Mouse (Mus musculus): ENCODE results near the gene Prf1.

Prf1 gene

DNA sequence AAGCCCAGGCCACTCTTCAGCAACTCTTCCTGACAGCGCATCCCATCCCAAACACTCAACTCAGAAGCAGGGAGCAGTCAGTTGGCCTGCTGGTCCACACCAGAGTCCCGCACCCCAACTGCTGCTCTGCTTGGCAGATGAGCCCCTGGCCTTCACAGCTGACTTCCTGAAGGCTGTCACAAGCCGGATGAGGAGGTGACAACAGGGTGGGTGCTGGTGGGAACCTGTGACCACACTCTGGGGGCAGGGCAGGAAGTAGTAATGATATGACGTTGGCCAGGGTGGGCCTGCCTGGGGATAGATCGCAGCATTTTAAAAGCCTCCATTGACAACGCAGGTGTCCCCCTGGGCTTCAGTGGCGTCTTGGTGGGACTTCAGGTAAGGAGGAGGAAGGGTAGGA, at the start of gene Prf1:
Gene Prf1 (plus strand): TSS at position 357 of the 400 bp plus-strand sequence.
- DNase-seq (ENCODE audit: low read depth, low spot score): no peak

DNA sequence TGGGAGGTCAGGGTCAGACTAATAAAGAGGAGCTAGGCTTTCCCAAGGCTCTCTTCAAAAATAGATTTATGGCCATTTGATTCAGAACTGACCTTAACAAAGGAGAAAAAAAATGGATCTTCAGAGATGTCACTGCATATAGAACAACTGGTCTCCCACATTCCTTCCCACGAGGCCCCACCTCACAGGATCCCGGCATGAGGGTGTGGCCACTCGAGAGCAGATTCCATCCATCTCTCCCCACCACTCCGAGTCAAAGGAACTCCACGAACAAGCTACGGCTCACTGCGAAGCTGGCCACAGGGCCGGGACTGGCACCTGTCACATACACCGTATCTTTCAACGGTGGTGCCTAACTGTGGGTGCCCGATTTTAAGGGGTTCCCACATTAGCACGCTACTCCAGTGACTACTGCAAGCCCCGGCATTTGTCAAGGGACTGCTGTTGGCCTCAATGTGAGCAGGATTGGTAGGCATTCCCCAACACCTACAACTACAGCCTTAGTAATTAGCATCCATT, 49.0 kb upstream of the Prf1 start:
- no peak for DNase-seq (ENCODE audit: low read depth, low spot score)

DNA sequence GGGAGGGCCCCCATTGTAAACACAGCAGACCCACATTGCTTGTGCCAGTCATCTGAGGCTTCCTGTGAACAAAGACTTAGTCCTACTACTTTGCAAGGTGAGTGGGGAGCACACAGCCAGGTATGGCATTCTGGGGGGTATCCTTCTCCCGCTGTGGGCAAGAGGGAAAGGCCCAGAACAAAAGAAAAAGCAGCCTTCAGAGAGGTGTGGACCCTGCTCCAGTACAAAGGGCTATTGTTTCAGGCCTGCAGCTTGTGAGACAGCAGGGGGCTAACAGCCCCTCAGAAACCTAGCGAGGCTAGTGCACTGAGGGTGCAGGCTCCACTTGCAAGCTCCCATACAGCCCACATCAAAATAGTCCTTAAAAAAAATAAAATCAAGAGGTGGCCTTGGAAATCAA, 47.7 kb upstream of the Prf1 start:
- no peak for DNase-seq (ENCODE audit: low read depth, low spot score)

DNA sequence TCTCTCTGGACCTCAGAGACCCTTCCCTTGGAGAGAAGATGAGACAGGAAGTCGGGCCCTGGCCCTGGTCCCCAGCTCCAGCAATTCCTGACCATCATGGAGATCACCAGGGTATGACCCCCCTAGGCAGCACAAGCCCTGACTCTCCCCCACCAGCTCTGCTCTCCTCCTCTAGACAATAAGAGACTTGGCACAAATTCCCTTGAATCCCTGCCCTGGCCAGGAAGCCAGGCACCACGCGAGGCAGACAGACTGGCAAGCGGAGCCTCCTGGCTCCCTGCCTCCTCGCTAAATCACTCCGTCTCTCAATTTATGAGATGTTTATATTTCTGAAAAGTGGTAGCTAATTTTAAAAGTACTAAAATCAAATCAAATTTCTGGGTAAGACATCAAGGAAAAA, 42.9 kb upstream of the Prf1 start:
- DNase-seq (ENCODE audit: low read depth, low spot score): no peak

DNA sequence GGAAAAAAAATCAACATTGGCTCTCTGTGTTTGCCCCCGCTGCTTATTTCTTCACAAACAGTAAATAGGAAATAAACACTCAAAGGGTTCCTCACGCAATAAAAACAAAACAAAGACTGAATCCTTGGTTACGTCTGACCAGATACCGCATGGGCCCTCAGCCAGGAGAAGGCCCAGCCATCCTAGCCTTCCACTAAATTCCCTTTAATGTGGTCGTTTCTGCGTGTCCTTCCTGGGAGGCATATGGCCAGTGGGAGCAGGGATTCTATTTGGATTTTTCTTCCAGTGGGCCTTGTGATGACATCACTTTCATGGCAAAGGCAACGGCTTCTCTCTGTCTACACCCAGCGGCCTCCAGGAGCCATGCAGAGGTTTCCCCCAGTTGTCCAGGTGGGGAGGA, 42.4 kb upstream of the Prf1 start:
- no peak for DNase-seq (ENCODE audit: low read depth, low spot score)

DNA sequence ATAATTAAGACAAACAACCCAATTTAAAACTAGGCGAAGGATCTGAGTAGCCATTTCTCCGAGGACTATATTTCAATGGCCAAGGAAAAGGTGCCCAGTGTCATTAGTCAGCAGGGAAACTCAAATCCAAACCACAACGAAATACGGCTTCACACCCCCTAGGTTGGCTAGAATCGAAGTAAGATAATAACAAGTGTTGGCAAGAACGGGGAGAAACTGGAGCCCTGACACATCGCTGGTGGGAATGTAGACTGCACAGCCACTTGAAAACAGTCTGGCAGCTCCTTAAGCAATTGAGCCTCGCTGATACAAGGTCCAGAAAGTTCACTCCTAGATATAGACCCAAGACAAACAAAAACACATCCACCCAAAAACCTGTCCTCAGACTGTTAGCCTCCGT, 41.0 kb upstream of the Prf1 start:
- no peak for DNase-seq (ENCODE audit: low read depth, low spot score)

DNA sequence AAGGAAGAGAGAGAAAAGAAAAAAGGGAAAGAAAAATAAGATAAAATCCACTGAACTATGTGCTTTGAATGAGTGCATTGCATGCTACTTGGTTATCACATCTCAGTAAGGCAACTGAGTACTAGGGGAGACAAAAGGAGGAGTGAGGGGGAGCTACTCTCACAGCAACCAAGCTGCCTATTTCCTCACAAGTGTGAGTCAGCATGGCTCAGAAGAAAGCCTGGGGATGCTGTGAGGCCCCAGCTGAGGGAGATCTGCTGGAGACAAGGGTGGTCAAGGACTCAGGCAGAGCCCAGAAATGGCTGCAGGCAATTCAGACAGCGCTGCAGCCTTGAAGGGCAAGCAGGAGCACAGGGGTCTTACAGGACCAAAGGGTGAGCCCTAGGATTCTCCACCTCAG, 39.5 kb upstream of the Prf1 start:
- no peak for DNase-seq (ENCODE audit: low read depth, low spot score)

DNA sequence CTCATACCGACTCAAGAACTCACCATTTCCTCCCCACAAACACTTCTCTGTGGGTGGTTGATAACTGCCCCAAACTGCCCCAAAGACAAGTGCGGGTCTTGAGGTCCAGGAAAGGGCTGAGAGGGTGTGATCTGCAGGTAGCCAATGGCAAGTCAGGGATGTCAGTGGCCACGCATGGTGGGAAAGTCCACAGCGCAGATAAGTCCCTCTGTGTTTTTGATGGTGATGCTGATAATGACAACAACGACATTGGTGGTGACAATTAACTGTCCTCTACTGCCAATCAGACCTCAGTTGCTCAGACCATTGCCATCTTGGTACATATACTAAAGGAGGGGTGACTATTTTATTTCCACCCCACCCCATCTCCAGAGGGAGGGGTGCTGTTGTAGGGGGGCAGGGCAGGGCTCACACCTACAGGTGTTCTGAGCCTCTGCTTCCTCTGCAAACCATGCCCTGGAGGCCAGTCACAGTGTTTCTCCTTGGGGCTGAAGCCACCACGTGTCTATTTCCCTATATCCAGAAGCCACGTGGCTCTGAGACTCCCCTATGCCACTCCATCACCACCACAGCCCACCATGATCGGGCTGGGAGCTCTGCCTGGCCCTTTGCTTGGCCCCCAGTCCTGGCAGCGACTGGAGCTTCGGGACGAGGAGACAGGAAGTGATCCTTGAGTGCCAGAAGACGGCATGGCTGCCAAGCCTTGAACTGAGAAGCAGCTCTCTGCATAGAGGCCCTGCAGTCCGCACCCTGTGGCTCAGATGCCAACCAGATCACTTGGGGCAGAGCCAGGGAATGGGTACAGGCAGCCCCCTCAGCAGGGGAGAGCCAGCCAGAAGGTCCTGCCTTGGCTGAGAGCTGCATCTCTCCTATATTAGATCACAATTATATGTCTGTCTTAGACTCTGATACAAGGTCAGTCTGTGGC, 36.1 kb upstream of the Prf1 start:
- DNase-seq (ENCODE audit: low read depth, low spot score): no peak

DNA sequence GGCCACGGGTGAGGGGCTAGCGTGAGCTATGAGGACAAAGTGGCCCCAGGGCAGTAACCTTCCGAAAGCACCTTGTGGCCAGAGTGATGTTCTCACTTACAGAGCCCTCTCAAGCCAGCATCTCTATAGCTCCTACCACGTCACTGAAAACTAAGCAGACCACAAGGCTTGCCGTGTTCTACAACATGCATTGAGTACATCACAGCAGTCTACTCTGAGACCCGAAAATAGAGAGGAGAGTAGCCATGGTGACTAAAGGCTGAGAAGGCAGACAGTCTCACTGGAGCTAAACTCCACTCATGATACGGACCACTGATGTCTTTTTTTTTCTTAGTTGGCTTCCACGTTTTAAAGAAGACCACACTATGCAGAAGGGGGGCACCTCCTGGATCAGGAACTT, 34.0 kb upstream of the Prf1 start:
- no peak for DNase-seq (ENCODE audit: low read depth, low spot score)

DNA sequence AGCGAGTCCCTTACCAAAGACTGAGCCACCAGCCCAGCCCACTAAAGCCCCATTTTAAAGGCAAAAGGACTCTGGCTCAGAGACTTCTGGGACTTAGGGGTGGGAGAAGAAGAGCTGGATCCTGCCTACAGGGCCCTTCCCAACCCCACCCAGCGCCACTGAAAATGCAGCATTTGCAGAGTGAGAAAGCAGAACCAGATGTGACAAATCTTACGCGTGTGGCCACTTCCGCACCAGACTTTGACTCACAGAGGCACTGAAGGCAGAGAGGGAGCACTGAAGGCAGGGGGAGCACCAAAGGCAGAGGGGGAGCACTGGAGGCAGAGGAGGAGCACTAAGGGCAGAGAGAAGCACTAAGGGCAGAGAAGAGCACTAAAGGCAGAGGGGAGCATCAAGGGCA, 30.3 kb upstream of the Prf1 start:
- DNase-seq (ENCODE audit: low read depth, low spot score): no peak

DNA sequence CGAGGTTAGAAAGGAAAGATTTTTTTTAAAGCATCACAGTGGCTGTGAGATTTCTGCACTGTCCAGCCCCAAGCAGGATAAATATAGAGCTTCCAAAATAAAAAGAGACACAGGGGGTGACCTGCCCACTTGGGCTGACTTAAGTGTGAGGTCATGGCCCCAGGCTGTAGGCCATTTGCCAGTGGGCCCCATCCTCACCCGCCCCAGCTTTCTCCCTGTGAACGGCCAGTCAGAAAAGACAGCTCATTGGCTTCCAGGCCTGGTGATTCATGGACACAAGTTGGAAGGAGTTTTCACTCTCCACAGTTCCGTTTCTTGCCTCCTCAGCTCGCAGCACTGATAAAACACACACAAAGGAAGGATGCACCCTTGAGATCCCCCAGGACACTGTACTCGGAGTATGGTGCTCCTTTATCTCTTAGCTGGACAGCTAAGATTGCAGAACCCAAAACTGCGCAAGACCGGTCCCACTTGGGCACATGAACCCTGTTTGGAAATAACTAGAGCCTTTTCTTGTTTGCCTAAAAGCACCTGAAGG, 25.5 kb upstream of the Prf1 start:
- no peak for DNase-seq (ENCODE audit: low read depth, low spot score)

DNA sequence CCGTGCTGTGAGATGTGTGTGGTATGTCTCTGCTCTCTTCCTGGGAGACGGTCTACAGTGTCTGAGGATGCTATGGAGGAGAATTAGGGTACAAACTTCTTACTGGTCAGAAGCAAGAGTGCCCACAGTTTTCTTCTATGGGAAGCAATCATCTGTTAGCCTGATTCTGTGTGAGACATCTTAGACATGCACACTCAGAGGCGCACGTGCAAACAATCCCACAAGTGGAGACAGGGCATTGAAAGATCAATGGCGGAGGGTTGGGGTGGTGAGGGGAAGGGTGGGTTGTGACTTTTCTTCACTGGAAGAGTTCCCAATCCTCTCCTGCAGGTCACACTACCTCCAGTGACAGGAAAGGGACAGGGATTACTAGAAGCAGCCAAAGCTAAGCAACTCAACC, 25.0 kb upstream of the Prf1 start:
- no peak for DNase-seq (ENCODE audit: low read depth, low spot score)

DNA sequence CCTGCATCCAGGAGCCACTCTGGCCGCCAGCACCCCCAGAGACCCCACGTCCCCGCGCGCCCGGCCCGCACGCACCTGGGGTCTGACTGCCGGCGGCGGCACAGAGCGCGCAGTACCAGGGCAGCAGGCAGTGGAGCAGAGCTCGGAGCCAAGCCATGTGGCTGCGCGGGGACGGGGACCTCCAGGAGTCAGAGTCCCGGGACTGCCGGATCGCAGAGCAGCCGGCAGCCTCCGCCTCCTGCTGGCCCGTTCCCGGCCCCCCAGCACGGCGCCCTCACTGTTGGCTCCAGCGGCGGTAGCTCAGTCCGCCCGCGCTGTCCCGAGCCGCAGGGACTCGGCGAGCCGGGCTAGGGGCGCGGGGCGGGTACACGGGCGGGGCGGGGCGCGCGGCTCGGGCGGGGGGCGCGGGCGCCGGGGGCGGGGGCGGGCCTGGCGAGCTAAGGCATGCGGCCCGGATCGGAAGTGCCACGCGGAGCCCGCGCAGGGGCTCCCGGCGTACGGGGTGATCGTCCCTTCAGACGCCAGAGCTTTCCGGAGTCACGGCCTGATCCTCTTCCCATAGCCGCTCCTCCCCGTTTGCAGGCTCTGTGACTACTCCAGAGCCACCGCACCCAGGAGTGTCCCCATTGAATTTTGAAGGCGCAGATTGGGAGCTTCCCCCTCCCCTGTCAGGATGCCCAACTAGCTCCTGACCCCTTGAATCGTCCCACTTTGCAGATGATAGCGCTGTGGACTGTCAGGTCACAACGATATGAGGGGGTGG, 24.4 kb upstream of the Prf1 start, which contains the start of gene Adamts14:
Gene Adamts14 (minus strand): TSS at position 358 of the 763 bp plus-strand sequence.
- peak; percentile 54 for DNase-seq (ENCODE audit: low read depth, low spot score)

DNA sequence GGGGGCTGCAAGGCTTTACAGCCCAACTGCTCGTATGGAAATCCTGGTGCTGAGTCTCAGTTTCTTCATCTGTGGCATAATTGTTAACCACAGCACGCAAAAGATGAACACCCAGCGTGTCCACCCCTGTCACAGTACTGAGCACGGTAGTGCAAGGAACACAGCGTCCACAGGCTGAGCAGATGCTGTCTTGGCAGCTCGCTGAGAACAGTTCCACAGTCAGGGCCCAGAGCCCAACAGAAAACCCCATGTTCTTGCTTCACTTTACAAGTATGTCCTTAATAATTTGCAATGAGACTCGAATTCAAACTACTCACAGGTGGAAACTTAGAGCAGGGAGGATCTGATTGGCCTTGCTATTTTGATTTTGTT, 23.8 kb upstream of the Prf1 start:
- no peak for DNase-seq (ENCODE audit: low read depth, low spot score)

DNA sequence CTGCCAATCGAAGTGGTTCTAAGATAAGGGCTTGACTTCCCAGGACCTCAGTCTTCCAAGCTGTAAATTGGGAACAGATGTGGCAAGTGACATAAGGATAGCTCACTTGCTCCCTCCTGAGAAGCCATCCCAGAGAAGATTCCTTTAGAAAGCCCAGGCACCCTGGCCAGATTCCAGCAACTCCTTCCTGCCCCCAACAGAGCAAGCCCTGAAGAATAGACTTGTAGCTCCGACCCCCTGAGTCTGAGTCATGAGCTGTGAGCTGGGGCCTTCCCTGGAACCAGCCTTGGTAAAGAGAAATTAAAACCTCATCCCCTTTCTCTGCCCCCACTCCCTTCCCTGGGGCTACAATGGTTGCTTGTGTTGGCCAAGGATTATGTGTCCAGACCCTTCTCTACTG, 23.1 kb upstream of the Prf1 start:
- no peak for DNase-seq (ENCODE audit: low read depth, low spot score)

DNA sequence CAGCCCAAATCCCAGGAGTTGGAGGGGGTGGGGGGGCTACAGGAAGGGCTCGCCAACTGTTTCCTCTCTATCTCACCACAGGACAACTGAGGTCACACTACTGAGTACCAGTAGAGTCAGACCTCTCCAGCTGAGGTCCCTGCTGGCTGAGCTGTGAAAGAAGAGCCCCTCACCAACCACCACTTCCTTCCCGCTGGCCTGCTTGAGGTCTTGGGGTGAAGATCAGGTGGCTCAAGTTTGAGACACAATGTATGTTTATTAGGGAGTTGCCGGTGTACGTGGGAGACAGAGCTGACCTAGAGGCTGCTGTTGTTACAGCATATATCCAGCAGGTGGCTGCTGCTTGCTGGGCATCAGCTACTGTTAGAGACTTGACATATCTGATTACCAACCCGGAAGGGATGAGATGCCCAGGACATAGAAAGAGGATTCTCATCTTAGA, 21.9 kb upstream of the Prf1 start:
- peak; percentile 66 for DNase-seq (ENCODE audit: low read depth, low spot score)

DNA sequence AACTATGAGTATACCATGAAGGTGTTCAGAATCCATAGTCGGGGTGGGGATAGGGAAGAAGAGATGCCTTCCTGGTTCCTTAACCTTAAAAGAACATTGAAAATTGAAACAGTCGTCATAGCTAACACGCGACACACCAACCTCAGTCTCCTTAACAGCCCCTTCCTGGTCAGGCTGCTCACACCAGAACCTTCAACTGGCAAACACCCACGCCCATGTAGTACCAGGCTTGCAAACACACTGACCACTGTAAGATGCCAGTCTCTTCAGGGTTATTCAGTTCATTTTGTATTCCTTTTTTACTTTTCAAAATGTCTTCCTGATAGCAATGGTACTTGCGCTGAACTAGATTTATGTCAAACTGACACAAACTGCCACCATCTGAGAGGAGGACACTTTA, 20.6 kb upstream of the Prf1 start:
- no peak for DNase-seq (ENCODE audit: low read depth, low spot score)

DNA sequence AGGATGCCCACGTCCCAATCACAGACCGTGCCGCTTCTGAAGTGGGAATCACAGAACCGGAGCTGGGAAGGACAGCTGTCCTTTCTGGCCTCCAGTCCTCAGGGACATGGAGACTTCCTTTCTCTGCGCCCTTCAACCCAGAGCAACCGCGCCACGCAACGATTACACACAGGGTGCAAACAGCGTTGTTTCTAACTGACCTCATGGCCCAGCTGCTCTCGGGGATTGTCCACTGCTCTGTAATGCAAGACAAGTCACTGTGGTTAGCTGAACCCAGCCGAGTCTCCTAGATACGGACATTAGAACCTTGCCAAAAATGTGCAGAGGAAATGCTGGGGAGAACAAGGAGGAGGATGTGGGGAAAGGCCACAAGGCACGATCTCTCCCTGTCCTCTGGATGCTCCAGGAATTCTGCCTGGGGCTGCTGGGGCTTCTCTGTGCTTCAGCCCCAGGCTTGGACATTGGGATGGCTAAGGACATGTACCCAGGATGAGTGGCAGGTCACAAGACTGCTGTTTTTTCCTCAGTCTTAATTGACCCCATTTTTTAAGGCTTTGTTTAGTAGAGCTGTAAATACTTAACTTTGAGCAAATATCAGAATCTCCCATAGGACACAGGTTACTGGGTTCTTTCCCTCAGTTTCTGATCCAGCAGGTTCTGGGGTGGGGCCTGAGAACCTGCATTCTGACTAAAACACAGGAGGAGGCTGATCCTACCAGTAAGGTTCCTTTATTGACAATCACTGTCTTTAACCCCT, 19.5 kb upstream of the Prf1 start:
- peak; percentile 20 for DNase-seq (ENCODE audit: low read depth, low spot score)

DNA sequence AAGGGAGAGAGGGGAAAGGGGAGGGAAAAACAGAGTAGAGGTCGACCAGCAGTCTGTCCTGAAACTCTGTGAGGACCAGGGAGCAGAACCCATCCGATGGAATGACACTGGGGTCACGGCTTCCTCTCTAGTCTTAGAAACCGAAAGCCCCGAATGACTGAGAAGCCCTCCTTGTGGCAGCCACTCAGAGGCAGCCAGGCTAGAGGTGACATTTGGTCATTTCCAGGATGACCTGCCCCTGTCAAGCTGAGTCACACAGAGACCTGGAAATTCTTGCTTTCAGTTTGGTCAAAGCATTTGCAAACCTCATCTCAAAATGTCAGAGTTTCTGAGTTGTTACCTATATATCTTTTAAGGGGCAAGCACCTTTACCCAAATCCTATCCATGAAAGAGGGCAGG, 16.5 kb upstream of the Prf1 start:
- no peak for DNase-seq (ENCODE audit: low read depth, low spot score)

DNA sequence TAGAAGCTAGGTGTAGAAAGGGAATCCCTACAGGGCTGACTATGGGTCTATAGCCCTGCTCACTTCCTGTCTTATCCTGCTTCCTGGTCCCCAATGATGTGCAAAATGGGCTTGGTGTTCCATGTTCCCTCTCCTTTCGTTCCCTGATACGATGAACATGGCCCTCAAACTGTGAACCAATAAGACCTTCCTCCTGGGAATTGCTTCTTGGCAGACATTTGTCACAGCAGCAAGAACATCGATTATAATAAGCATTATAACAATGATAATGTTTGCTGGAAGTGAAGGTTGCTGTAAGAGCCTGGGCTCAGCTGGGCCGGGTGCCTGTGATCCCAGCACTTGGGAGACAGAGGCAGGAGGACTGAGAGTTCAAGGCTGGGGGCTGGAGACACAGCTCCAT, 13.3 kb upstream of the Prf1 start:
- no peak for DNase-seq (ENCODE audit: low read depth, low spot score)

DNA sequence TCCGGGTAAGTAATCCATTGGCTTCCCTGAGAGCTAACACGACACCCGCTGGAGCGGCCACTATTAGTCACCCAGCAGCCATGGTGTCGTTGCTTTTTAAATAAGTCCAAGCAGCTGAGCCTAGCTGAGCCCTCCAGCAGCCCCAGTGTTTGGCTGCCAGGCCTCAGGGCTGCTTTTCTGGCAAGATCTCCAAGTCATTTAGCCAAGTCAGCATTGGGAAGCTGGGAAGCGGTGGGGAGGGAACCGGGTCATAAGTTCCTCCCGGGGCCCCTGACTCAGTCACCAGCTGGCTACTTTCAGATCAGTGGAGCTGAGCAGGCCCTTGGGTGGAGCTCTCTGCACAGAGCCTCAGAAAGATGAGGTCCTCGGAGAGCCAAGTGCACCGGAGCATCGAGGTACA, 12.4 kb upstream of the Prf1 start:
- no peak for DNase-seq (ENCODE audit: low read depth, low spot score)

DNA sequence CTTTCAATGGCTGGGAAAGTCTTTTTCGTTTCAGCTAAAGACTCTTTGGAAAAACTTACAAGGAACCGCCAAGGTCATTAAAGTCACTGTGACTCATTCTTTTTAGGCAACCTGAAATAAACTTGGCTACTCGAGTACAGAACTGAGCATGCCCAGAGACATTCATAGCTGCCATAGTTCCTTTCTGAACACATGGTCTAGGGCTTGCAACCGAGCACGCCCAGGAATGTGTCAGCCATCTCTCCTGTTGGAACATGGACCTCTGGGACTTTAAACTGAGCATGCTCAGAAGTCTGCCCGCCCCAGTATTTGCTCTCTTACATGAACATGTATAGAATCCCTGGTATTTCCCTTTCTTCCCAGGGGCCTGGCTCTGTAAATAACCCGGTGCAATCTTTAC, 11.4 kb upstream of the Prf1 start:
- DNase-seq (ENCODE audit: low read depth, low spot score): no peak

All from mesoderm, embryonic 11.5 days (tissue).